Mouse (Mus musculus) liver, adult 2 months (tissue): ENCODE results near the gene Fcho1.
"Not testable (repeated sequence)": the region's sequence is repeated elsewhere in the genome, so short reads cannot be mapped to it uniquely, and the experiment has no call there.

ENCODE experiments used
- CTCF ChIP-seq: fragments of 200-500 bp; IDR thresholded peaks from 2 replicates; pipeline ENCODE4 v1.5.1; 2011; ENCODE audit warnings: low read depth, low read length, control low read depth
- POLR2A ChIP-seq: fragments of 200-500 bp; IDR thresholded peaks from 2 replicates; pipeline ENCODE4 v1.6.1; 2011; ENCODE audit warnings: low read length, control low read depth; ENCODE audit not compliant: insufficient read depth; ENCODE audit errors: extremely low read depth

DNA sequence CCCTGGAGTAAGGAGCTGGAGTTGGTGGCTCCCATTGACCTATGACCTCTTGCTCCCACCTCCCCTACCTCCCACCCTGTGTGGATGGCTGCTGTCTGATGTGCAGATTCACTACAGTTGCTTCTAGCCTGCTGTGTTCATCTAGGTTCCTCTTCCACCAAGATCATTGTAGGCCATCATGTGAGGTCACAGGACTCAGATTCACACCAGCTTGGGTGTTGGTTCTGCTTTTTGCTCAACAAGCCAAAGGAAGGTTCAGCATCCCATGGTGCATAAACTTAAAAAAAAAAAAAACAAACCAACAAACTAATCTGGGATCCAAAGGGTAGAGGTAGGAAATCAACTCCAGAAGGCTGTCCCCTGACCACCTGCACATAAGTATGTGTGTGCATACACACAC, 26.7 kb upstream of the Fcho1 start:
- TF ChIP-seq CTCF, POLR2A: not testable (repeated sequence)
